Mouse (Mus musculus): ENCODE measurements around the gene Spaca5. TPM values are rescaled to one million over a fixed set of nuclear protein-coding genes. Genes with fewer than 3 reads are reported as not detected.

Spaca5 gene
- not detected in 2 replicates for polyA plus RNA-seq (2015; fragmentation: Nextera tagmentation; extraction: Ambion mirVana)

- no peak within 1 kb of the TSS for H3K4me3 ChIP-seq (replicated peaks)
- H3K9me3 ChIP-seq (replicated peaks), result no peaks in the 10 kb centered on the region
- no peak for ATAC-seq (ENCODE audit: insufficient number of reproducible peaks, low FRiP score, low TSS enrichment, low read depth)
- no peaks in the 10 kb centered on the region for H3K36me3 ChIP-seq
- no peak within 1 kb of the TSS for H3K4me2 ChIP-seq (replicated peaks)
- no peak within 1 kb of the TSS for H3K27ac ChIP-seq (replicated peaks)
- H3K27me3 ChIP-seq, result no peaks in the 10 kb centered on the region
- no peaks in the 10 kb centered on the region for H3K4me1 ChIP-seq
- no peak within 1 kb of the TSS for H3K9ac ChIP-seq
These were observed at the start of gene Spaca5 for GRCm38 (mm10) chrX:21068106-21068505. Gene Spaca5 (plus strand): TSS chrX:21068406.

GRCm38 (mm10) chrX:21061460-21061859 lies 6.7 kb upstream of the Spaca5 start:
- no peak for ATAC-seq (ENCODE audit: insufficient number of reproducible peaks, low FRiP score, low TSS enrichment, low read depth)
- Histone ChIP-seq H3K4me2 (replicated peaks) (peak overlapping the region; percentile 42), H3K27me3 (no peaks in the 10 kb centered on the region), H3K36me3 (no peaks in the 10 kb centered on the region), H3K9ac (peak overlapping the region; percentile 26; the same call in 1 of the 2 replicates), H3K27ac (replicated peaks) (peak overlapping the region; percentile 39; the same call in 1 of the 2 replicates), H3K9me3 (replicated peaks) (no peaks in the 10 kb centered on the region), H3K4me3 (replicated peaks) (peak overlapping the region; percentile 54), H3K4me1 (no peaks in the 10 kb centered on the region)
- WGBS, result 25% methylated on average over 9 of the region's 9 CpGs

GRCm38 (mm10) chrX:21061866-21062543 lies 6.2 kb upstream of the Spaca5 start, which contains the start of gene Zfp182:
Gene Zfp182 (minus strand): TSS chrX:21062316.
- peak within 1 kb of the TSS; percentile 26; the same call in 1 of the 2 replicates for H3K9ac ChIP-seq
- WGBS, result 24% methylated on average over 25 of the region's 25 CpGs
- peak within 1 kb of the TSS; percentile 42 for H3K4me2 ChIP-seq (replicated peaks)
- H3K9me3 ChIP-seq (replicated peaks), result no peaks in the 10 kb centered on the region
- no peaks in the 10 kb centered on the region for H3K27me3 ChIP-seq
- no peaks in the 10 kb centered on the region for H3K36me3 ChIP-seq
- ATAC-seq (ENCODE audit: insufficient number of reproducible peaks, low FRiP score, low TSS enrichment, low read depth), result peak; percentile 86
- H3K27ac ChIP-seq (replicated peaks), result peak within 1 kb of the TSS; percentile 39; the same call in 1 of the 2 replicates
- H3K4me1 ChIP-seq, result no peaks in the 10 kb centered on the region
- H3K4me3 ChIP-seq (replicated peaks), result peak within 1 kb of the TSS; percentile 54

DNA sequence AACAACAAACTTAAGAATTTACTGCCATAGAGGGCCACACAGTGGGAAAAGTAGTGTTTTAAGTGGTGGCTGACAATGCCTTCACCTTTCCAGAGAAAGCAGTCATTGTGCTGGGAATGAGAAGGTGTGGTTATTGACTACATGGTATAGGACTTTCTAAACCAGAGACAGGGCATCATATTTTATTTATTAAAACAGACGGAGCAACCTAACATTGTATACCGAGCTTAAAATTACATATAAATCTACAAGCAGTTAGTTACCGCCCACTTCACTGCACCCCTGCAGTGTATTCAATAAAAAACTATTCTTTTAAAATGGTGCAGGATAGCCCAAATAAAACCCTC lies 5.7 kb upstream of the Spaca5 start:
- H3K4me3 ChIP-seq (replicated peaks), result peak overlapping the region; percentile 54
- ATAC-seq (ENCODE audit: insufficient number of reproducible peaks, low FRiP score, low TSS enrichment, low read depth), result no peak
- 64% methylated on average over 3 of the region's 3 CpGs for WGBS

GRCm38 (mm10) chrX:21088645-21088982 lies 20.4 kb downstream of the Spaca5 start:
- H3K9ac ChIP-seq, result no peak overlapping the region
- H3K36me3 ChIP-seq, result no peaks in the 10 kb centered on the region
- H3K4me3 ChIP-seq (replicated peaks), result peak overlapping the region; percentile 47
- no peaks in the 10 kb centered on the region for H3K27me3 ChIP-seq
- 40% methylated on average over 6 of the region's 6 CpGs for WGBS
- peak overlapping the region; percentile 46 for H3K4me2 ChIP-seq (replicated peaks)
- peak; percentile 34; the same call in 1 of the 2 replicates for ATAC-seq (ENCODE audit: insufficient number of reproducible peaks, low FRiP score, low TSS enrichment, low read depth)
- no peaks in the 10 kb centered on the region for H3K4me1 ChIP-seq
- H3K27ac ChIP-seq (replicated peaks), result peak overlapping the region; percentile 80; the same call in 1 of the 2 replicates
- no peaks in the 10 kb centered on the region; the same call in 1 of the 2 replicates for H3K9me3 ChIP-seq (replicated peaks)

More for the DNA sequence above, 5.7 kb upstream of the Spaca5 start:
- Histone ChIP-seq H3K27ac (replicated peaks) (no peak overlapping the region), H3K4me1 (no peaks in the 10 kb centered on the region), H3K27me3 (no peaks in the 10 kb centered on the region), H3K9me3 (replicated peaks) (no peaks in the 10 kb centered on the region), H3K4me2 (replicated peaks) (peak overlapping the region; percentile 25; the same call in 1 of the 2 replicates), H3K9ac (no peak overlapping the region), H3K36me3 (no peaks in the 10 kb centered on the region)

GRCm38 (mm10) chrX:21088983-21089866 lies 21.0 kb downstream of the Spaca5 start, which contains the start of gene Zfp300:
Gene Zfp300 (minus strand): TSS chrX:21089527.
- Histone ChIP-seq H3K27me3 (no peaks in the 10 kb centered on the region), H3K27ac (replicated peaks) (peak within 1 kb of the TSS; percentile 80), H3K4me1 (no peaks in the 10 kb centered on the region), H3K4me2 (replicated peaks) (peak within 1 kb of the TSS; percentile 46), H3K36me3 (no peaks in the 10 kb centered on the region), H3K9me3 (replicated peaks) (no peaks in the 10 kb centered on the region), H3K9ac (no peak within 1 kb of the TSS), H3K4me3 (replicated peaks) (peak within 1 kb of the TSS; percentile 47)
- WGBS, result 23% methylated on average over 27 of the region's 27 CpGs
- ATAC-seq (ENCODE audit: insufficient number of reproducible peaks, low FRiP score, low TSS enrichment, low read depth), result peak; percentile 72

DNA sequence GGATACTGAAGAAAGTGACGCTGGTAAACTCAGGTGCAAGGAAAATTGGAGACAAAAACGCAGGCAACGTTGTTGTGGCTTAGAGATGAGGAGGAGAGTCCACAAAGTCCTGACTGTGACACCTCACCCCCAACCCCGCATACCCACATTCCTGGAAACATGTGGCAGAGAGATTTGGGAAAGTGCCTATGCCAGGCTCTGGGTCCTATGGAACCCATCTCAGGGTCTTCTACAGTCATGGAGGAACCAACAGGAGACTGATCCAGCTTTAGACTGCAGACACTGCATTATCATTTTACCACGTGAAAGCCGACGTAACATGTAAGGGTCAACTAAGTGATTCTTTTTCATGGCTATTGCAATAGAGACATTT lies 21.6 kb downstream of the Spaca5 start:
- H3K9me3 ChIP-seq (replicated peaks), result no peaks in the 10 kb centered on the region
- peak overlapping the region; percentile 46 for H3K4me2 ChIP-seq (replicated peaks)
- 42% methylated on average over 7 of the region's 7 CpGs for WGBS
- no peak overlapping the region for H3K9ac ChIP-seq
- H3K36me3 ChIP-seq, result no peaks in the 10 kb centered on the region
- H3K4me3 ChIP-seq (replicated peaks), result peak overlapping the region; percentile 47
- H3K27ac ChIP-seq (replicated peaks), result peak overlapping the region; percentile 80; the same call in 1 of the 2 replicates
- no peaks in the 10 kb centered on the region for H3K4me1 ChIP-seq
- no peaks in the 10 kb centered on the region for H3K27me3 ChIP-seq
- ATAC-seq (ENCODE audit: insufficient number of reproducible peaks, low FRiP score, low TSS enrichment, low read depth), result no peak

DNA sequence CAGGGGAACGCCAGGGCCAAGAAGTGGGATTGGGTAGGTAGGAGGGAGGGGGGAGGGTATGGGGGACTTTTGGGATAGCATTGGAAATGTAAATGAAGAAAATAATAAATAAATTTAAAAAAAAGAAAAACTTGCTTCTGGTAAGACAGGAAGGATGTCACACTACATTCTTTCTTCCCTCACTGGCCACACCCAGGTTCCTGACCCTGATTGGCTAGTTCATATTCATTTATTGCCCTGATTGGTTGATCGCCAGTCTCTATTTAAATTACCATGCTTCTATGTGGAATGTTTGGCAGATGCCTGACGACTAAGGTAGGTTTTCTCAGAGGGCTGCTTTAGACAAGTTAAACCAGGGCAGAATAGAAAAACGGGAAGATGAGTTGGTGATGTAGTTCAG lies 47.3 kb downstream of the Spaca5 start, which contains the start of gene Ssxa1:
Gene Ssxa1 (plus strand): TSS at position 301 of the 400 bp plus-strand sequence.
- Histone ChIP-seq H3K9ac (no peak within 1 kb of the TSS), H3K27me3 (no peaks in the 10 kb centered on the region), H3K9me3 (replicated peaks) (no peaks in the 10 kb centered on the region), H3K4me3 (replicated peaks) (no peak within 1 kb of the TSS), H3K27ac (replicated peaks) (no peak within 1 kb of the TSS), H3K4me1 (no peaks in the 10 kb centered on the region), H3K36me3 (no peaks in the 10 kb centered on the region), H3K4me2 (replicated peaks) (no peak within 1 kb of the TSS)
- ATAC-seq (ENCODE audit: insufficient number of reproducible peaks, low FRiP score, low TSS enrichment, low read depth), result no peak
- WGBS, result 74% methylated on average over 4 of the region's 4 CpGs

Other genes starting within 250 kb of the Spaca5 start
- gene Timp1, start 198.2 kb upstream of the Spaca5 start, polyA plus RNA-seq (2015; fragmentation: Nextera tagmentation; extraction: Ambion mirVana), result 43.2 and 44.4 TPM in 2 replicates
- 1.00 and 1.4 TPM in 2 replicates for gene Syn1, start 147.4 kb upstream of the Spaca5 start, polyA plus RNA-seq (2015; fragmentation: Nextera tagmentation; extraction: Ambion mirVana)
- 7.7 and 8.1 TPM in 2 replicates for gene Cfp, start 136.9 kb upstream of the Spaca5 start, polyA plus RNA-seq (2015; fragmentation: Nextera tagmentation; extraction: Ambion mirVana)
- gene Elk1, start 117.8 kb upstream of the Spaca5 start, polyA plus RNA-seq (2015; fragmentation: Nextera tagmentation; extraction: Ambion mirVana), result 14.1 and 15.3 TPM in 2 replicates
- 52.2 and 56.1 TPM in 2 replicates for gene Uxt, start 106.4 kb upstream of the Spaca5 start, polyA plus RNA-seq (2015; fragmentation: Nextera tagmentation; extraction: Ambion mirVana)
- gene Zfp182, start 6.1 kb upstream of the Spaca5 start, polyA plus RNA-seq (2015; fragmentation: Nextera tagmentation; extraction: Ambion mirVana), result 6.1 and 6.5 TPM in 2 replicates
- 1.8 and 2.5 TPM in 2 replicates for gene Zfp300, start 21.1 kb downstream of the Spaca5 start, polyA plus RNA-seq (2015; fragmentation: Nextera tagmentation; extraction: Ambion mirVana)
- gene Ssxa1, start 47.4 kb downstream of the Spaca5 start, polyA plus RNA-seq (2015; fragmentation: Nextera tagmentation; extraction: Ambion mirVana), result not detected in 2 replicates
- gene Gm21876, start 107.2 kb downstream of the Spaca5 start, polyA plus RNA-seq (2015; fragmentation: Nextera tagmentation; extraction: Ambion mirVana), result not detected in 2 replicates

Measured in embryonic facial prominence, embryonic 15.5 days (tissue).